ENCODE assay signal across 8 mouse cellular contexts in the genomic region with DNA sequence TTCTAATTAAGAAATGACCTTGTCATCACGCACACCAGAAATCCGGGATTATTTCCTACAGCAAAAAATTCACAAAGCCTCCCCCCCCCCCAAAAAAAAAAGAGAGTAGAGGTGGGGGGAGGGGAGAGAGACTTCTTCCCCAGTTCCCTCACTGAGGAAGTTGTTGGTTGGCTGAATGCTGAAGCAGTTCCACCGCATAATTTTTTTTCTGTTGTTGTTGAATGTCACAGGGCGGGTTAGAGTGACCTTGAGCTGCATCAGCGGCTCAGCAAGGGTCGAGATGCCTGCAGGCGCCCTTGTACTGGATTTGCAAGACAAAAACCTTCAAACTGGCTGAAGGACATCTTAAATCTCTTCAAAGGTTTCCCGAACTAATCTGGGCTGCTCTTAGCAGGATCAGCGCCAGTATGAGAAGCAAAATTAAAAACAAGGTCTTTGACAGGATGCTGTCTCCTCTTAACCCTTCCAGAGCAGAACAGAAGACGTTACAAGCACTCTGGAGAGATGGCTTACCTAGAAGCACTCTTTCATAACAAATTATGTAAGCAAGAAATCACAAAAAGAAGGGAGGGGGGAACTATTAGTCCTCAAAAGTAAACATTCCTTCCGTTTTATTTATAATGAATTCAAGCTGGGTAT. TPM values are rescaled to one million over a fixed set of nuclear protein-coding genes. Genes with fewer than 3 reads are reported as not detected.
DNase-seq lines count a peak whose midpoint lies in the region; ATAC-seq and TF ChIP-seq lines count a peak whose summit lies in the region.

No protein-coding gene starts in this region.

- no peaks in the 10 kb centered on the region for H3K9me3 ChIP-seq in heart, postnatal 0 days (replicated peaks; ENCODE audit: control insufficient read depth, low read length)
- no peaks in the 10 kb centered on the region for H3K9me3 ChIP-seq in liver, embryonic 12.5 days (replicated peaks)
- H3K9me3 ChIP-seq in stomach, embryonic 16.5 days (replicated peaks; ENCODE audit: control insufficient read depth, low read length): no peaks in the 10 kb centered on the region

- peaks cover 11% of the 10 kb centered on the region for H3K4me1 ChIP-seq in liver, adult 2 months (ENCODE audit: control insufficient read depth, insufficient read depth, low read length)
- H3K4me1 ChIP-seq in heart, postnatal 0 days (ENCODE audit: control insufficient read depth, insufficient read depth): peaks cover 29% of the 10 kb centered on the region
- peaks cover 97% of the 10 kb centered on the region for H3K4me1 ChIP-seq in liver, embryonic 12.5 days
- H3K4me1 ChIP-seq in stomach, embryonic 16.5 days (ENCODE audit: control insufficient read depth, insufficient read depth, low read length): peaks cover 32% of the 10 kb centered on the region

- H3K27me3 ChIP-seq in liver, adult 2 months (ENCODE audit: control insufficient read depth, insufficient read depth, low read length): no peaks in the 10 kb centered on the region
- no peaks in the 10 kb centered on the region for H3K27me3 ChIP-seq in heart, postnatal 0 days (ENCODE audit: control insufficient read depth, insufficient read depth, low read length)
- H3K27me3 ChIP-seq in liver, embryonic 12.5 days (replicated peaks): no peaks in the 10 kb centered on the region
- H3K27me3 ChIP-seq in stomach, embryonic 16.5 days (ENCODE audit: control insufficient read depth, insufficient read depth, low read length): no peaks in the 10 kb centered on the region

- H3K27ac ChIP-seq in liver, adult 2 months (replicated peaks; ENCODE audit: insufficient read depth, low read depth, low read length): peak overlapping the region; percentile 3; the same call in 1 of the 2 replicates
- H3K27ac ChIP-seq in heart, postnatal 0 days (ENCODE audit: low read depth): peak overlapping the region; percentile 66
- H3K27ac ChIP-seq in liver, embryonic 12.5 days: peak overlapping the region; percentile 92
- H3K27ac ChIP-seq in stomach, embryonic 16.5 days (ENCODE audit: low read length): peak overlapping the region; percentile 21; the same call in 1 of the 2 replicates

- H3K4me3 ChIP-seq in liver, adult 2 months (ENCODE audit: insufficient read depth, low read depth, low read length): no peak overlapping the region
- peak overlapping the region; percentile 10 for H3K4me3 ChIP-seq in heart, postnatal 0 days (ENCODE audit: low read depth, low read length)
- H3K4me3 ChIP-seq in liver, embryonic 12.5 days: no peak overlapping the region
- H3K4me3 ChIP-seq in stomach, embryonic 16.5 days (replicated peaks; ENCODE audit: low read length): no peak overlapping the region

- H3K4me2 ChIP-seq in heart, postnatal 0 days (ENCODE audit: low read depth, low read length): peak overlapping the region; percentile 48
- peak overlapping the region; percentile 38; the same call in 1 of the 2 replicates for H3K4me2 ChIP-seq in liver, embryonic 12.5 days
- H3K4me2 ChIP-seq in stomach, embryonic 16.5 days (ENCODE audit: low read depth, low read length): 0 out of 2 replicates have a peak overlapping the region, but pooled peaks have one; percentile 19

- DNase-seq in liver, adult 2 months (ENCODE audit: extremely low read depth, low read depth, low spot score): no peak
- DNase-seq in liver: no peak
- peak; percentile 78 for DNase-seq in embryo, embryonic 10.5 days (ENCODE audit: low spot score)
- peak; percentile 35 for DNase-seq in heart, postnatal 0 days (ENCODE audit: low spot score)
- no peak for DNase-seq in spleen, postnatal 4 days (ENCODE audit: low spot score in 2 of 2)
- DNase-seq in cerebellum, adult 9-11 months: no peak

- H3K36me3 ChIP-seq in liver, adult 2 months (ENCODE audit: control insufficient read depth, insufficient read depth, low read length): no peaks in the 10 kb centered on the region
- H3K36me3 ChIP-seq in heart, postnatal 0 days (replicated peaks; ENCODE audit: control insufficient read depth, insufficient read depth, low read length): 0 out of 2 replicates have a peak, but pooled peaks cover 4% of the 10 kb centered on the region
- peaks cover 18% of the 10 kb centered on the region for H3K36me3 ChIP-seq in liver, embryonic 12.5 days
- H3K36me3 ChIP-seq in stomach, embryonic 16.5 days (ENCODE audit: control insufficient read depth, insufficient read depth, low read length): no peaks in the 10 kb centered on the region

- no peak for TF ChIP-seq EP300 in heart, postnatal 0 days (IDR thresholded peaks at IDR 0.05; ENCODE audit: low read depth)

- TF ChIP-seq CTCF in liver, adult 2 months (IDR thresholded peaks at IDR 0.05; ENCODE audit: low read depth, low read length): no peak
- TF ChIP-seq CTCF in heart, postnatal 0 days (IDR thresholded peaks at IDR 0.05; ENCODE audit: low read depth): no peak

- H3K9ac ChIP-seq in liver, adult 2 months (ENCODE audit: low read depth, low read length): no peak overlapping the region
- H3K9ac ChIP-seq in heart, postnatal 0 days (replicated peaks; ENCODE audit: low read depth, low read length): no peak overlapping the region
- H3K9ac ChIP-seq in liver, embryonic 12.5 days: peak overlapping the region; percentile 58; the same call in 1 of the 2 replicates
- no peak overlapping the region for H3K9ac ChIP-seq in stomach, embryonic 16.5 days (ENCODE audit: low read length)

- peak; percentile 45; the same call in 1 of the 2 replicates for ATAC-seq in heart, postnatal 0 days (ENCODE audit: insufficient read depth, low read depth)
- ATAC-seq in liver, embryonic 12.5 days: no peak
- no peak for ATAC-seq in stomach, embryonic 16.5 days (ENCODE audit: insufficient read depth, low FRiP score)

- TF ChIP-seq POLR2A in liver, adult 2 months (IDR thresholded peaks at IDR 0.05; ENCODE audit: extremely low read depth, insufficient read depth, low read length): no peak

- H3K79me2 ChIP-seq in liver, adult 2 months (ENCODE audit: control insufficient read depth, insufficient read depth, low read length): peaks cover 20% of the 10 kb centered on the region

- 50% methylated on average over 11 of the region's 11 CpGs for WGBS in liver, adult 2 months
- WGBS in heart, postnatal 0 days: 8% methylated on average over 11 of the region's 11 CpGs
- 34% methylated on average over 11 of the region's 11 CpGs for WGBS in liver, embryonic 12.5 days (ENCODE audit: insufficient replicate concordance)
- 19% methylated on average over 11 of the region's 11 CpGs for WGBS in stomach, embryonic 16.5 days

RNA-seq across cellular contexts. Expression of gene Nrip1, which starts 52.0 kb away (rescaled TPM):
- 8.9 and 13.7 TPM in 2 replicates for total RNA-seq in liver, adult 2 months (2014; rRNA removed)
- 2.9 and 3.7 TPM in 2 replicates for polyA plus RNA-seq in liver, adult 2 months (2012; rRNA removed)
- total RNA-seq in heart, postnatal 0 days (2014; rRNA removed; ENCODE audit: low replicate concordance): 9.0 and 11.6 TPM in 2 replicates
- polyA plus RNA-seq in heart, postnatal 0 days (2015; fragmentation: Nextera tagmentation; extraction: Ambion mirVana): 13.3 and 14.1 TPM in 2 replicates
- polyA plus RNA-seq in liver, embryonic 12.5 days (2016; fragmentation: Nextera tagmentation; extraction: Ambion mirVana): 32.0 and 32.1 TPM in 2 replicates
- polyA plus RNA-seq in stomach, embryonic 16.5 days (2015; fragmentation: Nextera tagmentation; extraction: Ambion mirVana): 34.6 and 34.8 TPM in 2 replicates

Comparison
In these comparisons a context has a peak if more than half of its experiments do, and no peak if none do; other contexts are left out.
1. DNase-seq: peak in embryo, embryonic 10.5 days (single experiment) and heart, postnatal 0 days (single experiment); none in liver, adult 2 months (single experiment), liver (single experiment), spleen, postnatal 4 days (0 of 2) and cerebellum, adult 9-11 months (single experiment).
2. H3K27ac ChIP-seq: peak in every context shown above with its lines; median percentile 92 in liver, embryonic 12.5 days; 66 in heart, postnatal 0 days; 21 in stomach, embryonic 16.5 days; 3 in liver, adult 2 months.
3. Peak in every context shown above with its lines, with median percentiles within 50 percentile points of each other: H3K4me2 ChIP-seq.